Mouse (Mus musculus): ENCODE measurements around the gene Gm15155. TPM values are rescaled to one million over a fixed set of nuclear protein-coding genes. Genes with fewer than 3 reads are reported as not detected.
"Not testable (repeated sequence)": the region's sequence is repeated elsewhere in the genome, so short reads cannot be mapped to it uniquely, and the experiment has no call there.

Gene Gm15155
- total RNA-seq (2021) = not detected

GRCm38 (mm10) chrX:155624341-155624841 is at the start of gene Gm15155:
Gm15155 (plus strand) TSS chrX:155624741.
- DNase-seq (ENCODE audit: extremely low spot score in 1 of 2, low spot score in 1 of 2) = peak; percentile 11 to 12

DNA sequence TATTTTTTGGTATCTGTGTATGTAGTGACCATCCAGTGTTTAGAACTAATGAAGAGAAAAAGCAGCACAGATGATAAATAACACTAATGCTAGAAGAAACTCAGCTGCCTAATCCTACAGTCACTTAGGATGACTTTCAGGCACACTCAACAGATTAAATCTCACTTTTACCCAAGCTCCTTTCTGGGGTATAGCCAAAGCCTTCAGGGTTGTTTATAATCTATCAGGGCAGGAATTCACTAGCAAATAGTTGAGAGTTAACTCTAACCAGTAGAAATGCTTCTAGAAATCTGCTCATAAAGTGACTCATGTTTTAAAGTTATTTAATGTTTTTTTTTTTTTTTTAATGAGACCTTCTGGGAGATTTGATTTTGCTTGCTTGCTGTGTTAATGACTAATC is 44.8 kb upstream of the Gm15155 start:
- no peak for DNase-seq (ENCODE audit: extremely low spot score in 1 of 2, low spot score in 1 of 2)

DNA sequence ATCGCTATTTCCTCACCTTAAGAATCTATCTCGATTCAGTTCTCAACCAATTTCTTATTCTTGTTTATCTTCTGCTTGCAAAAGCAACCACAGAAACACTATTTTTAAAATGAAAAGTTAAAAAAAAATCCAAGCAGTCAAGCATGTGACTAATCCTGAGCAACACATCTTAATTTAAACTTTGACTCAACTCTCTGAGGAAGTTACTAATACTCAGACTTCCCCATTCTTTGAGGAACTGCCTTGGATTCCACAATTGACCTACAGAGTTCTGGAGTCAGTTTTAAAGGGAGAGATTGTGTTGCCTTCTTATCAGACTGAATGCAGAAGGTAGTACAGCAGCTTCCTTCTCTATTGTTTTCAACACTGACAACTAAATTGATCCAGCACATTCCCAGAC is 40.0 kb upstream of the Gm15155 start:
- no peak for DNase-seq (ENCODE audit: extremely low spot score in 1 of 2, low spot score in 1 of 2)

DNA sequence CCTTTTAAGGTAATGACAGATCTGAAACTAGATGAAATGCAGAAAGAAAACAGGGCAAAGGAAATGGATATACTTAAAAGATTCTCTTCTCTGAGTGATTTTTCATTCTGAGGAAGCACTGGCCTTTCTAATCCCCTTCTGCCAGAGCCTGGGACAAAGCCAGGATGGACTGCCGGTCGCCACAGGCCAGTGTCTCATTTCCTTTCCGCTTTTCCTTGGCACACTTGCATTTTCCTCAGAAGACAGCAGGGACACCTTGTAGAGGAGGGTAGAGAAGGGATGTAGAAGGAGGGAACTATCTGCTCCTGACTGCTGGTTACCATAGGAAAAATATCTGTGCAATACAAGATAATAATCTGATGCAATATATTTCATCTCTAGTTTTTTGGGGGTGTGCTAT is 33.1 kb upstream of the Gm15155 start:
- no peak for DNase-seq (ENCODE audit: extremely low spot score in 1 of 2, low spot score in 1 of 2)

- DNase-seq (ENCODE audit: extremely low spot score in 1 of 2, low spot score in 1 of 2) = no peak
Observed at GRCm38 (mm10) chrX:155592467-155592866, 32.1 kb upstream of the Gm15155 start.

- DNase-seq (ENCODE audit: extremely low spot score in 1 of 2, low spot score in 1 of 2) = no peak
Observed at GRCm38 (mm10) chrX:155594685-155595084, 29.9 kb upstream of the Gm15155 start.

GRCm38 (mm10) chrX:155596390-155596789 is 28.2 kb upstream of the Gm15155 start:
- no peak for DNase-seq (ENCODE audit: extremely low spot score in 1 of 2, low spot score in 1 of 2)

DNA sequence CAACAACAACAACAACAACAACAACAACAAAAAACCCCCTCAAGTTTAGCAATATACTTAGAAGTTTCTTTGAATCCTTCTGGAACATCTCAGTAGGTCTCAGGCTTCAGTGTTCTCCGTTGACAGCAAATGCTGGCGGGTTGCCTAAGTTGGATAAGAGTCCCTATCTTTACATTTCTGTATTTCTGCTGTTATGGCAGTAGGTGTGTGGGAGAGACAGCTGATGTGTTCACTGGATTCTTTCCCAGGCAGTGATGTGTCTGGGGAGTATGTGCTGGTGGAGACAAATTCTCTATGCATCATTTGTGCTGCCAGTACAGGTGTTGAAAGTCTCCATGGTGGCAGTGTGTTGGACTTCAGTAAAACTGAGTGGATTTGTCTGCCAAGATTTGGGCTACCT is 23.3 kb upstream of the Gm15155 start:
- peak in 1 of 2 experiments; percentile 10 for DNase-seq (ENCODE audit: extremely low spot score in 1 of 2, low spot score in 1 of 2)

DNA sequence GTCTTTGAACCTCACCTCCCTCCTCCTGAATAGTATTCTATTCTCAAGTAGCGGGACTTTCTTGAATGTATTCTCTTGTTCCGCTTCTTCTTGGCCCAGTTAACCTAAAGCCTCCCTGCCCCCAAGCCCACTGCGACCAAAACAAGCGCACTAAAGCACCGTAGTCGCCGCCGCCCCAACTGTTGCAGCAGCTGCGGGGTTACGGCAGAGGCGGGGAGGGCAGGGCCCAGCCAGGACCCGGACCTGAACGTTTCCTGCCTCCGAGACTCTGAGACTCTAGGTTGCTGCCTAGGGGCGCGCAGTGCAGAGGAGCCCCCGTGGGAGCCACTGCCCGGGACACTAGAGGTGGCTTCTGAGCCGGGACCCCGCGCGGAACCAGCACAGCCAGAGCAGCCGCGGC is 2.0 kb upstream of the Gm15155 start:
- peak in 1 of 2 experiments; percentile 14 for DNase-seq (ENCODE audit: extremely low spot score in 1 of 2, low spot score in 1 of 2)

DNA sequence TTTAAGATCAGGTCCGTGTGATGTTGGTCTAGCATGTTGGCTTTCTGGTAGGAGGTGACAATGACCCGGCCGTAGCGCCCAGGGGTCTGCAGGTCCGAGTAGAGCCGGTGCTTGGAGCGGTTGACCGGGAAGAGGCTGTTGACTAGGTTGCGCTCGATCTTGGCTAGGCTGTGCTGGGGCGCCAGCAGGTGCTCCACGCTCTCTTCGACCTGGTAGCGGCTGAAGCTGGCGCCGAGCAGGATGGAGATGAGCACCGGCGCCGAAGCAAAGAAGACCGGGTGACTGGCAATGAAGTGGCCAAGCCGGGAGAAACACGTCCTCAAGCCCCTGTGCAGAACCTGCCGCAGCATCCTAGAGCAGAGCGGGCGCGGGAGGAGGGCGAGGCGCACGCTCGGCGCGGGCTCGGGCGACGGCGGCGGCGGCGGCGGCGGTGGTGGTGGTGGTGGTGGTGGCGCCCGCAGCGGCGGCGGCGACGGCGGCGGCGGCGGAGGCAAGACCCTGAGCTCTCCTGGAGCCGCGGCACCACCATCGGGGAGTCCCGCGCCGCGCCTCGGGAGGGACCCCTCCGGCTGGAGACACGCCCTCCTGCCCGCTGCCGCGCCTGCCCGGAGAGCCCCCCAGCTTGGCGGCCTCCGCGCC is 1.5 kb upstream of the Gm15155 start:
- DNase-seq (ENCODE audit: extremely low spot score in 1 of 2, low spot score in 1 of 2) = peak; percentile 14 to 18

DNA sequence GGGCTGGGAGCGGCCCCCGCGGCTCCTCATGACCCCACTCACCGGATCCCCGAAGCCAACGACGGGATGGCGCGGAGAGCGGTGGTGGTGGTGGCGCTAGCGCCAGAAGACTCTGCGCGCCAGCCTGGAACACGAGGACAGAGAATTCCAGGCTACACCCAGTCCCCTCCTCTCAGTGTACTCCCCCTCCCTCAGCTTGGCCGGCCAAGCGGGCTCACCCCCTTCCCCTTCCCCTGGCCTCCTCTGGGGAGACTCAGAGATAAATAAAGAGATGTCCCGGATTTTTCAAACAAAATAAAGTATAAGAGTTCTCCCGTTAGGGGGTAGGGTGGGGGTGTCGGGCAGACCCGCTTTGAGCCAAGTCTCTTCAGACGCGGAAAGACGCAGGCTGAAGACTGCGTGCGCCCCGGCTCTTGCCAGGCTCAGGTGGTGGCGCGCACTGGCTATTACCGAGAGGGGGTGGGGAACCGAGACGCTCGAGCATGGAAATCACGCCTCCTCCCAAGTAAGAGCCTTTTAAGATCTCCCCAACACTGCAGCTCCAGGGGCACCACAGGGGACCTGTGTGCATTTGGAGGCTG is 750 bp upstream of the Gm15155 start, which contains the start of gene Ptchd1:
TSS of gene Ptchd1 (minus strand) at position 114 of the 581 bp plus-strand sequence.
- peak in 1 of 2 experiments; percentile 8 for DNase-seq (ENCODE audit: extremely low spot score in 1 of 2, low spot score in 1 of 2)

- DNase-seq (ENCODE audit: extremely low spot score in 1 of 2, low spot score in 1 of 2) = no peak
Observed at GRCm38 (mm10) chrX:155624895-155625294, 354 bp downstream of the Gm15155 start.

DNA sequence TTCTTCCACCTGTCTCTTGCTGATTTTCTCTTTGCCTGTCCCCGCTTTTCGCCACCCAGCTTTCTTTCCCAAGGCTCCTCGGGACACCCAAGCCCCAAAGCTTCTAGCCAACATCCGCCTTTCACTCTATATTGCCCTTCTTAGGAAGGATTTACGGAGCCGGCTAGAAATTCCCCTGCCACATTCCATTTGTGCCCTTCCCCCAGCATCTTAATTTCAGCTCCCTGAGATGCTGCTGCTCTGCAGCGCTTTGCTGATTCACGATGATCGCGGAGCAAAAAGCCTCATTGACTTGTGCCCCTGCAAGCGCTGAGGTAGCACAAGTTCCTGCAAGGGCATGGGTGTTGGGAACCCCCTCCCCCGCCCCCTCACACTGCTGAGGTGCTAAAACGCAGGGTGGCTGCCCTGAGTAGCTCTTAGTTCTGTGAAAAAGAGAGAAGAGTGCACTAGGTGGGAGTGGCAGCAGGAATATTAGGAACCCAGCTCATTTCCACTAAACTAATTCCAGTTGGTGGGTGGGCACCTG is 1.2 kb downstream of the Gm15155 start:
- DNase-seq (ENCODE audit: extremely low spot score in 1 of 2, low spot score in 1 of 2) = no peak

- no peak for DNase-seq (ENCODE audit: extremely low spot score in 1 of 2, low spot score in 1 of 2)
Observed at GRCm38 (mm10) chrX:155643975-155644374, 19.4 kb downstream of the Gm15155 start.

- DNase-seq (ENCODE audit: extremely low spot score in 1 of 2, low spot score in 1 of 2) = no peak
Observed at GRCm38 (mm10) chrX:155645975-155646374, 21.4 kb downstream of the Gm15155 start.

- peak in 1 of 2 experiments; percentile 5 for DNase-seq (ENCODE audit: extremely low spot score in 1 of 2, low spot score in 1 of 2)
Observed at GRCm38 (mm10) chrX:155657971-155658370, 33.4 kb downstream of the Gm15155 start.

DNA sequence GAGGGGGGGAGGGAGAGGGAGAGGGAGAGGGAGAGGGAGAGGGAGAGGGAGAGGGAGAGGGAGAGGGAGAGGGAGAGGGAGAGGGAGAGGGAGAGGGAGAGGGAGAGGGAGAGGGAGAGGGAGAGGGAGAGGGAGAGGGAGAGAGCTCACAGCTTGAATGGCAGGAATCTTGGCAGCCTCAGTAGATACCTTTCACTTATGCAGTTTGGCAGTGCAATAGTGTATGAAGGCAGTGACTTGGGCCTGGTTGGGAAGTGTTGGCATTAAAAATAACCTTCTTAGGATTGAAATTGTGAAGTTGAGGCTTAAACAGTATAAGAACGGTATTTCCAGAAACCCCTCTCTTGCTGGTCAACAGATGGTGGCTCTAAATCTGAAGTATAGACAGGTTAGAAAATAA is 65.9 kb downstream of the Gm15155 start:
- DNase-seq (ENCODE audit: extremely low spot score in 1 of 2, low spot score in 1 of 2) = not testable (repeated sequence)

GRCm38 (mm10) chrX:155724157-155724556 is 99.6 kb downstream of the Gm15155 start:
- DNase-seq (ENCODE audit: extremely low spot score in 1 of 2, low spot score in 1 of 2) = no peak

DNA sequence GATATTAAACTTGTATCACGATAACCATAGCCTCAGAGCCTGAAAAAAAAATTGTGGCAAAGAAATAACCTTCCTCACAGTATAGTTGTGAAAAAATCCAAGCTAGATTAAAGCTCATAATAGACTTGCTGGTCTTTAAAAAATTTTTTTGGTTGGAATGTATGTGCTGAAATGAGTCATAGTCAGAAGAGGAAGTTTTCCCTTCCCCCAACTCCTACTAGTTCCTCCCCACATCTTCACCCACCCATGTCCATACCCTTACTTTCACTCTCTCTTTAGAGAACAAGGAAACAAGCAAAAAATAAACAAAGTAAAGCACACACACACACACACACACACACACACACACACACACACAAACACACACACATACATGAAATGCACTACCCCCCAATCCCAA is 103.8 kb downstream of the Gm15155 start:
- no peak for DNase-seq (ENCODE audit: extremely low spot score in 1 of 2, low spot score in 1 of 2)

DNA sequence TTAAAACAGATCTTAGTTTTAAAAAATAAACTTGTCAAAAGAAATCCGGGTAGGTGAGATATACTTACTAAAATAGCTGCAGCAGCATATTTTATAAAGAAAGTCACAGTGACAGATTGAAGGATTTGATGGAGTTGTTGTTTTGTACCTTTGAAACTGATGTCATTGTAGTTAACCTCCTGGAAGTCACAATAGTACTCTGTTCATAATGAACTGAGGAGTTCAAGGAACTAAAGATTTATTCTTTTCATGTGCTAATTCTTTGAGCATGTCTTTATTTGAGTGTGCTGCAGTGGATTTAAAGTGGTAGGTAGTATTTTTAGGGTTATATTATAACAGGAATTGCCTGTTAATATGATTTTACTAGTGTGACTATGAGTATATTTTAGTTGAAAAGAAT is 263.6 kb downstream of the Gm15155 start:
- DNase-seq (ENCODE audit: extremely low spot score in 1 of 2, low spot score in 1 of 2) = no peak

DNA sequence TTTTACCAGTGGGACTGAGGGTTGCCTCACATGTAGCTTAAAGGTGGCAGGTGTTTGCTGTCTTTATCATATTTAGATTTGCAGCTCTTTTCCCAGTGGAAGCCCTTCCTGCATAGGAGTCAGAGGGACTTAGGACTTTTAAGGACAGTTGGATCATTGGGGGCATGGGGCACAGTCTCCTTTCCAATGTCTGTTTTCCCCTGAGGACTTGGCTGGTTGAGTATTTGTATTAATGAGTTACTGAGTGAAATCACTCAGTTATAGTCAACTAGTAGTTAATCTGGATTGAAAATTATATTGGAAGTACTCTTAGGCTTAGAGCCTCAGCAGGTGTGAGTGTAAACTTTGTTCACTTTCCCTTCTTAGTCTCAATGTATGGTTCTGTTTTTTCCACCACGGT is 275.5 kb downstream of the Gm15155 start:
- DNase-seq (ENCODE audit: extremely low spot score in 1 of 2, low spot score in 1 of 2) = no peak

GRCm38 (mm10) chrX:155901742-155902141 is 277.2 kb downstream of the Gm15155 start:
- DNase-seq (ENCODE audit: extremely low spot score in 1 of 2, low spot score in 1 of 2) = no peak

All from layer of hippocampus, postnatal 25 days (tissue).